Mouse (Mus musculus) embryo, embryonic 9.5 days (tissue): Measurements from ENCODE around the gene Cltc.
"Not testable (repeated sequence)": the region's sequence is repeated elsewhere in the genome, so short reads cannot be mapped to it uniquely, and the experiment has no call there.

ENCODE experiments used
- DNase-seq: peaks from one replicate; pipeline ENCODE4 v3.0.0-alpha.2; 2017; ENCODE audit errors: extremely low spot score

The Cltc gene

DNA sequence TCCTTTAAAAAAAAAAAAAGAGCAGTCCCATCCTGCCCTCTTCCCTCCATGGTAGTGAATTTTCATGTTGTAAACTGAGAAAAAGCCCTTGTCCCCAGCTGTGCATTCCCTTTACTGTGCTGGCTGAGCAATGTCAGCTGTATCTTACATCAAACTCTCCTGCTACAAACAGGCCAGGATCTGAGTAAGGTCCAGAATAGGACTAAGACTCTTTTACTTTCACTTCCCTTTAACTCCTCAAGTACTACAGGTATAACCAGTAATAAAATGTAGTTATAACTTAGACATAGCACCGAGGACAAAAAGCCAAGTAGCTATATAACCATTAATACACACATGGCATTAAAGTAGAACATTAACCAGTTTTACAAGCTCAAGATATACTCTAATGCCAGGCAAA, 18.4 kb downstream of the Cltc start:
- no peak for DNase-seq

DNA sequence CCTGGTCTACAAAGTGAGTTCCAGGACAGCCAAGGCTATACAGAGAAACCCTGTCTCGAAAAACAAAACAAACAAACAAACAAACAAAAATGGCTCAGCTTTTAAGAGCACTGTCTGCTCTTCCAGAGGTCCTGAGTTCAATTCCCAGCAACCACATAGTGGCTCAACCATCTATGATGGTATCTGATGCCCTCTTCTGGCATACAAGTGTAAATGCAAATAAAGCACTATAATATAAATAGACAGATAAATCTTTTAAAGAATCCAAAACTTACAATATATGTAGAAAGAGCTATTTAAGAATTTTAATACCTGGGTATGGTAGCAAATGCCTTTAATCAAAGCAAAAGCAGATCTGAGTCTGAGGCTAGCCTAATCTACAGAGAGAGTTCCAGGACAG, 19.1 kb downstream of the Cltc start:
- DNase-seq = not testable (repeated sequence)

DNA sequence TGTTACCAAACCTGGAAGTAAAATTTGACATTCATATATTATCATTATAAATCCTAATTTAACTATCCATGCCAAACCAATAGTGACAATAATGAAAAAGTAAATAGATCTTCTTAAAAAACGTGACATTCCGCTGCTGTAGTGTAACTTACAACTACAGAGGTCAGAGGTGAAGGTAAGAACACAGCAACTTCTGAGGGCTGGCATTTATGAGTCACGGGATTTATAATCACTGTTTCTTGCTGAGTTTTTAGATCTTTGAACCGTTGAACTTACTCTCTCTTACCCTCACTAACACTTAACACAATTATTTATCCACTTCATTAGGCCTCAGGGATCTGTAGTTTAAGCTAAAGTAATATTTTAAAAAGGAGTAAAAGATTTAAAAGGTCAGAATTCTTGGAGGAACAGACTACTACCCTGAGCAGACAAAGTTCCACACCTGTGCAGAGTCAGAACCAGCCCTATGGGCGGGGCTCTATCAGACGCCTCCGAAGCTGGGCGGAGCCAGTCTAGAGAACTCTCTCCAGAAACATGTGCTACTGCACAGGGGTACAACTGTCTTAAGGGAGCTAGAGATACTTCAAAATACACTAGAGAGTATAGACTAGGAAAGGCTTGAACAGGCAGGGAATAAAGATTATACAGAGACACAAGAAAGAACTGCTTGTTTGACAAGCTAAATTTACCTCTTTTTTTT, 19.9 kb downstream of the Cltc start:
- no peak for DNase-seq

DNA sequence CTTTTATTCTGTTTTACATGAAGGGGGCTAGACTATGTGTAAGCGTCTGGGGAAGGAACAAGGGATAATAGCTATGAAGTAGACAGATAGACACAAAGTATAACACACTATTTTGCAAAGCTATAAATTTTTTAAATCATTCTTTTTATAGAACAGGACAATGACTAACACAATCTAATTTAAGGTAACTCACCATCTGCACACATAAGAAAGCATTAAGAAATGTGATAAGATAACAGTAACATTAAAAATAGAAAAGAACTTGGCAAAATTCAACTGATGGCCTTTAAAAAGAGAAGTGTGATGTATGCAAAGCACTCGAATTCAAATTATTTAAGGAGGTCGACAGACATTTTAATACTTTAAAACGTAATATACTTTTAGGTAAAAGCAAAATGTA, 22.4 kb downstream of the Cltc start:
- no peak for DNase-seq

DNA sequence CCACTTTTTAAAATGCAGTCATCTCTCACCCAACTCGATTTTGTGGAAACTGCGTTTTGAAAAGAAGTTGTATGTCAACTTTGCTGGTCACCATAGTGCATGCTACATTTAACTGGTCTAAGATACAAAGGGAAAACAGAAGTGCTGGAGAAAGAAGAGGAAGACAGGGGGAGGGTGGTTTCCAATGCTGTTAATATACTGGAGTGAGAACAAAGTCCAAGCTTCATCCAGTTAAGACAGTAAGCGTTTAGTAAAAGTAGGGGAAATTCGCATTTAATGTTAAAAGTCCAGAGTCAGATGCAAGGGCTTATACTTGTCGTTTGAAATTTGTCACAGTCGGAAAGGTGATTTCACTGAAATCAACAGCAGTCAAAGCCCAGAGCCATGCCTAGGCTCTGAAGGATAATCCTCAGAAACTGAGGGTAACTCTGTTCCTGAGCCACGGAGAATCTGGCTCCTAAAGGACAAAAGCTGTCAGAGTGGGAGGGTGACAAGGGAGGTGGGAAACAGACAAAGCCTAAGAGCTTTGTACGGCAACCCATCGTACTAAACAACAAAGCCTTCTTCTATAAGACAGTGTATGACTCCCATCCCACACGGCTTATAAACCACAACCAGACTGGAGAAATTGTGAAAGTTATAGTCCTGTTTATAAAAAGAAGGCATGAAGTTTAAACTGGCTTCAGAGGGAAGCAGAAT, 23.0 kb downstream of the Cltc start:
- no peak for DNase-seq

DNA sequence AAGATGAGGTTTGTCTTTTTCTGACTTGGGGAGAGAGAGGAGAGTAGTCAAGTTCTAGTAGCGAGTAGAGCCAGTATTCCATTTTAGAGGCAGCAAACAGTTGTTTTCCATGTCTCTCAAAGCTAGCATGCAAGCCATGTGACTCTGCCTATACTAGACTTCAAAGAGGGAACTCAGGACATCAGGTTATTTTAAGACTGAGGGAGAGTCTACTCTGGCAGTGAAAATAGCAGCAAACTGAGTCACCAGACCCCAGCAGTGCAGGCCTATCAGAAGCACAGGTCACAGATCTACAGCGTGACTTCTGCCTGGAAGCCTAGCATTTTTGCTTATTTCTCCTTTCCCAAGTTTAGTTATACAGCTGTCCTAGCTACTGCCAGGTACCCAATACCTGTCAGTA, 25.9 kb downstream of the Cltc start:
- no peak for DNase-seq

DNA sequence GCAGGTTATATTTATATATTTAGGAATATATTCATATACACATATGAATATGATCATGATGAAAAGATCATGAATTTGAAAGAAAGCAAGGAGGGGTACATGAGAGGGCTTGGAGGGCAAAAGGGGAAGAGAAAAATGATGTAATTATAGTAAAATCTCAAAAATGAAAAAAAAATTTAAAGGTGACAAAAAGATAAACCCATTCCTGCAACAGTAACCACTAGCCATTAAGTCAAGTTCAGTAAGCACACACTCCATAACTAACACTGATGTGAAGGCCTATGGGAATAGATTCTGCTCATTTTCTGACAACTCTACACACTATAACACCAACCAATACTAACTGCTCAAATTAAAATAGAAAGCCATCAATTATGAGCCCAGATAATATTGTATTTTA, 31.8 kb downstream of the Cltc start:
- DNase-seq = no peak

DNA sequence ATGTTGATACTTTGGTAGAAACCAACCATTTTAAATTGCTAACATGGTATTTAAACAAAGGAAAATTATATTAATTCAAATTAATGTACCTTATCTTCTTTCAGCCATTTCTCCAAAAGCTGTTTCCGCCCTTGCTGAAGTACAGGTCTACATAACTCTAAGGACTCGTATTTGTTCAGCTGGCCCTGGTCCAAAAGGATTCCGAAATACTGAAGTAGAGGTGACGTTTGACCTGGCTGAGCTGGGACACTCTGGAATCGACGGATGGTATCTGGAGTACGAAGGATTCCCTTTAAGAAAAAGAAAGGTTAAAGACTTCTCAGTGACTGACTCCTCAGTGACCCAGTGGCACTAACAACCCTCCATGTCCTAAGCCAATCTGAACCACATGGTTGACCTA, 32.4 kb downstream of the Cltc start:
- no peak for DNase-seq

DNA sequence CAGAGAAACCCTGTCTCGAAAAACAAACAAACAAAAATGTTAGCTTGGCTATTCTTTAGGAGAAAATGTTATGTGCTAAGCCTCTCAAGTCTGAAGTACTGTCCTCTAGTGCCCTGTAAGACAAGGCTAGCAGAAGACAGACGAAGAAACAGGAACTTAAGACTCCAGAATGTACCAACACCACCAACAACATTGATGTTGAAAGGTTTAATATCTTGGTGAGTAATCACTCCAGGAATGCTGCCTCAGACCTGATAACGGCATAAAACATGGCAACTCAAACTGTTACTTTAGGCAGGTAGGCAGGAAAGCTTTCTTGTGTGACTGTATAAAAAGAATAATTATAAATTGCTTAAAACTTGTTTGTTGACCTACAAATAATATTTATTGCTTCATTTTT, 33.4 kb downstream of the Cltc start:
- DNase-seq = no peak

DNA sequence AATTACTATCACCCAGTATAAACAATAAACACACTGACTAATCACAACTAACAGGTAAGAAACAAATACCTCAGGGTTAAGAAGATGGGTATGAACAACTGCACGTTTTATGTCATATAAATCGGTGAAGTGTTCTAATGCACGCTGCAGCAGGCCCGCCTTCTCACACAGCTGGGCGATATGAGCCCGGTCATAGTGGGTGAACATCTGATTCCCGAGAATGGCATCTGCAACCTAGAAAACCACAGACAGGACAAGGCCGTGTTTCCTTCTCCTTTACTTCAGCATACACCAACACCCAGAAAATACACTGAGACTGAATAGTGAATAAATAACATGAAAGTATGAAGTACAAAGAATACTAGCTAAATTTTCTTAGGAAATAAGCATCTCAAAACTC, 38.0 kb downstream of the Cltc start:
- no peak for DNase-seq

DNA sequence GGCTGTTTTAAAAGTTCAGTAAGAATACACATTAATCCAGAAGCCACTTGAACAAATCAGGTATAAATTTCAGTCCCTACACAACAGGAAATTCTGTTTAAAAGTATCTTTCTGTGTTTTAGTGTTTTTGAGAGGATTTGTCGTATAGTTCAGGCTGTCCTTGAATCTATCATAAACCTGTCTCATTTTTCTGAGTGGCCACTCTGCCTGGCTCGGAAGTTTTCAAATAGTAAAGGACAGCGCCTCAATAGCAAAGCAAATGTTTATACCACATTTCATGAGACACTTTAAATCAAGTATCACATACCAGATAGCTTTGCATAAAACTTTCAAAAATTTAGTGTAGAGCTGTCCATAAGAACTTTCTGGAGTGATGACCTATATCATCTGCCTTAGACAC, 39.0 kb downstream of the Cltc start:
- no peak for DNase-seq

DNA sequence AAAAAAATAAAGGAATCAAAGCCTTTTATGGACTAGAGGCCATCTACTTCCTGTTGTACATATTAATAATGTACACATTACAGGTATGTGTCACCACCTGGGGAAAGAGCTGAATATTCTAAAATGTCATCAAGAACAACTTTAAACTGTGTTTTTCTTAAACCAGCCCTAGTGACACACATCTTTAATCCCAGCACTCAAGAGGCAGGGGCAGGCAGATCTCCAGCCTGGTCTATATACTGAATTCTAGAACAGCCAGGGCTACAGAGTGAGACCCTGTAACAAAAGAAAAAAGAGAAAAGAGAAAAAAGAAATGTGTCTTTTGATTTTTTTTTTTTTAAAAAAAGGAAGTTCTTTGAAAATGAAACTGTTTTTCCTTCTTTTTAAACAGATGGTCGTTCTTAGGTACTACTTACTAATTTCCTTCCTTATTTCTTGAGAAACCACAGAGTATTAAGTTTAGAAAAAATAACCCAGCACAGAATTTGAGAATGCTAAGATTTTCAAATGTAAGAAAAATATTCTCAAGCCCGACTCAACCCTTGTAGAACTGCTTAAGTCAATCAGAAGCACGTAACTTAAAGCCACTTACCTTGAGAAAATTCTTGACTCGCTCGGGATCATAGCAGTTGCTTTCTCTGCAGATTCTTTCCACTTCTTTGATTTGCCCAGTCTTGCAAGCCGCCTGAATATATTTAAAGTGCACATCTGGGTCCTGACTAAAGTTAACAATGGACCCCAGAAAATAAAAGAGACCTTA, 39.9 kb downstream of the Cltc start:
- no peak for DNase-seq

DNA sequence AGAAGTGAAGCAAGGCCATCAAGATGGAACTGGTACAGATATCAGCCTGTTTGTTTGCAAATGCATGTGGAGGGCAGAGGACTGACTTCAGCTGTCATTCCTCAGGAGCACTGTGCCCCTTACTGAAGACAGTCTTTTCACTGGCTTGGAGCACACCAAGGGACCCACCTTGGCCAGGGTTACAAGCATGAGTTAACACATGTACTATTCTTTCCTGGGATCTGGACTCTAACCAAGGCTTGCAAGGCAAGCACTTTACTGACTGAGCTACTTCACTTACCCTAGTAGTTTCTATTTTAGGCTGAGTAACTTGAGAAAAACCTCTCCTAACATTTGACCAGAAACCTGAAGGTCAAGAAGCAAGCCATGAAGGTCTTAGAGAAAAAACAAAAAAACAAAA, 42.8 kb downstream of the Cltc start:
- no peak for DNase-seq

DNA sequence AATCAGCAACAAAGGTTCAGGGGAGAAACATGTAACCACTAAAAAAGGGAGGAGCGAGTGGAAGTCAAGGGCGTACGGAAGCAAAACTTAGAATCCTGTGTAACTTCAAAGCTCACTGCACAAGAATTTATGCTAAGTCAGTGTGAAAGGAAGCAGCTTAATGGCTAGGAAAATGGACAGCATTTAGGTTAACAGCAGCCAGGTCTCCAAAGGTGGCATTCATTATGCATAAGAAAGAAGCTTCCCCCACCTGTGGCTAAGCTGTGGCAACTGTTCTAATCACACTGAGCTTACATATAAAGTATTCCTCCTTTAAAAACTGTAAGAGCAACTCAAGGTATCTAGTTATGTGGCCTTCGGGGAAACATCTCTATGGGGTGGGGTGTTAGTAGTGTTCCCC, 56.2 kb downstream of the Cltc start:
- DNase-seq = no peak

DNA sequence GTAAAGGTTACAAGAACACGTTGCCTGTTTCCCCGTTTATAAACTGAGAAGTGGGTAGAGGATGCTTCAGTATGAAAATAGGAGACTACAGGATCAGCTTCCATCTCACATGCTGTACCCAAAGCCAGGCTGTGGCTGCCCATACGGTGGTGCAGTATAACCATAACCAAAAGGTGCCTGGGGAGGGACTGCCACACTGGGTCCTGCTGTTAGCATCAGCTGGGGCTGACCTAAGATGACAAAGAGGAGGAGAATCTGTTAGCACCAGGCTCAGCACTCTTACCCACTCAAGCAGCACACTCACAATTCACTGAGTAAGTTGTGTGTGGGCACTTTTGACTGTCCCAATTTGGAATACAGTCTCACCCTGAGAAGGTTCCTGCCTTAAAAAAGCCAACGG, 61.9 kb downstream of the Cltc start:
- DNase-seq = no peak

DNA sequence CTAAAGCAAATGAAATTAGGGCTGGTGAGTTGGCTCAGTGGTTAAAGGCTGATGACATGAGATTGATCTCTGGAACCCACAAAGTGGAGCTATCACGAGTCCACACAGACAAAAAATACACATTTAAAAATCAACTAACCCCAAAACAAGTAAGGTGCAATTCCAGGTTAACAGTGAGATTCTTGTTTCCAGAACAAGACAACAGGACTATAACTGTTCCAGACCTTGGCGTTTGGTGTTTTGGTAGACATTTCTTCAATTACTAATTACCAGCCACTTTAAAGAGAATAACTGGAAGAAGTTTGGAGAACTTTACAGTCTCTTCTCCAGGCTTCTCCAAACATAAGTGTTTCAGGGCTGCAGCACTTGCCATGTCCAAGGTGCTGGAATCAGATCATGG, 64.8 kb downstream of the Cltc start:
- DNase-seq = no peak

DNA sequence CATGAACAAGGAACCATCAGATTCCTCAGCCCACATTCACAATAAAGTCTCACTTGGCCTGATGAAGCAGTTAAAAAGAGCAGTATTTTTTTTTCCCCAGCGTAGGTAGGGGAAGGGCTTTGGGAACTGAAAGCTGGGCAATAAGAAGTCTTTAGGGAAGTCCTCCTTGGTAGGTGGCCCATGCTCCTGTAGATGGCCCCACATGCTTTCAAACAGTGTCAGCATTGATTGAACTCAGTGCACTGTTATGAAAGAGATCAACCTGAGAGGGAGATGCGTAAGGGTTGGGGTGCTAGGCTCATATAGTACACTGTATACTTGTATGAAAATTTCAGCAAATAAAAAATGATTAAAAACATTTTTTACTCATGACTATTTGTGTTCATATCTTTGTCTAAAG, 65.4 kb downstream of the Cltc start:
- no peak for DNase-seq

DNA sequence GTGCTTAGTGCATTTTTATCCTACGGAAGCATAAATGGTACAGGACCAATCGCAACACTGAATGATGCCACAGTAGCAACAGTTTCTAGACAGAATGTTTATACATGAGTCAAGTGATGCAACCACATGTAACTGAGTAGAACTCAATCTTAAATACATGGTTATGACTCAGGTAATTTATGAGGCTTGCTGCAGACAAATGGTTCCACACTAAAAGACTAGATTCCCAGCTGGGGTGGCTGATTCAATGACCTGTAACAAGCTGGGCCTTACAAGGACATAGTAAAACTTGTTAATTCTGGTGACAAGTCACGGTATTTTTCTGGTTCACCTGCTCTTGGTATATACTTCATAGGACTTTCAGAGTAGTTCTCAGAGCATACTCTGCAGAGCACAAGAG, 65.9 kb downstream of the Cltc start:
- DNase-seq = no peak

DNA sequence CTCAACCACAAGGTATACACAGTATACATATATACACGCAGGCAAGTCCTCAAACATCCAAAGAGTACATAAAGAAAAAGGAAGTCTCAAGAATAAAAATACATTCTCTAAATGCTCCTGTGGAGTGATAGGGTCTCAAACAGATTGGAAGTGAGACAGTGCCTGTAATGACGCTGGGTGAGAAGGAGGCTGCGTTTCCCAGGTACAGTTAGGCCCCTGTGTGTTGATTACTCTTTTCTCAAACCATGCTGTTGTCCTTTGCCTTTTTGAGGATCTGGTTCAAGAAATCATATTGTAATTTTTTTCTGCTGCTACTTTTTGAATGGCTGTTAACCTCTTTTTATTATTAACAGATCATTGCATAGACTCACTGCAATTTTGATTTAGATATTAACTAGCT, 67.0 kb downstream of the Cltc start:
- no peak for DNase-seq

DNA sequence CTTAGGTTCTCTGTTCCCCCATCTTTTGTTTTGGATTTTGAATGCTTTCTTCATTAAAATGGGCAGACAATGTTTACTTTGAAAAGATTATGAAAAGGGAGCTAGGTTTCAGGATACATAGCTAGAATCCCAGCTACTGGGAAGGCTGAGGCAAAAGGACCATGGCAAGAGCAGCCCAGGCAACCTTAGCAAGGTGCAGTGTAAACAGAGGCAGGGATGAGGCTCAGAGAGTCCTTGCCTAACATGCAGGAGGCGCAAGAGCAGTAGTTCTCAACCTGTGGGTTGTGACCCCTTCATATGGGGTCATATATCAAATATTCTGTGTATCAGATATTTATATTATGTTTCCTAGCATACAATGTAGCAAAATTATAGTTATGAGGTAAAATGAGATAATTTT, 72.0 kb downstream of the Cltc start:
- no peak for DNase-seq

DNA sequence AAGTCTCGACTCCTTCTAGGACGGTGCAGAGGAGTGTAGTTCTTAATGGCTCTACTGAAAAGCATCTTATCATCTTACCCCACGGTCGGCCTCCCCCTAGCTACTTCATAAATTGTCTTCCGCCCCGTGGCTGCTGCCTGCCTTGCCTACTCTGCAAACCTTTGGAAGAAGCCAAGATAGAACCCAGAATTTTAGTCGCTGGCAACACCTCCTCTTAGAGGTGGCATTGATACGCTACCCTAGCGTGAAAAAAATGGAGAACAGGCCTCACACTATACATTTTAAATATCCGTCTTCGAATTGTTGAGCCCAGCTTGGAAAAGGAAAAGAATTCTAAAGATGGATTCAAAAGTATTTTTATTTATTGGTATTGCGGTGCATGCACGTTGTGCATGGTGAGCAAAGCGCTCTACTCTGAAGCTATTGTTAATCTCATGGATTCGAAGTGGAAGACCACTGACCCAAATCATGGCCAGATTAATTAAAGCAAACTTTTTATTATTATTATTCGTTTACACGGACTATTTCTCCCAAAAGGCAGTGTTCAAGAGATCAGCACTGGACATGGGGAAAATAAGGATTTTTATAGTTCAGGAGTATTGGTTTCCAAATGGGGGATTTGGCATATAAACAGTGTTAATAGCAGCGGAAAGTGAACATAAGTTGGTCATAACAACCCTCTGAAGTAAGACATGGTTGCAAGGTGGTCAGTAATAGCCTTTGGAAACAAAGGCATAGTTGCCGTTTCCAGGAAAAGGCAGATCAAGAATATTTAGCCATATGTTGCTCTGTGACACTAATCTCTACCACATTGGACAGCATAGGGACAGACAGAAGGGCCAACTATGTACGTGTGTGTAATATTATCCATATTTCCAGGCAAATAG, 73.0 kb downstream of the Cltc start:
- DNase-seq = no peak
